Mouse (Mus musculus) heart, adult 10 weeks (tissue): ENCODE measurements around the gene Gbp6. TPM values are rescaled to one million over a fixed set of nuclear protein-coding genes. Genes with fewer than 3 reads are reported as not detected.

Source experiments
- polyA plus RNA-seq: library from polyadenylated mRNA; stranded (reverse); fragments of 350-450 nt; fragmentation: Illumina TruSeq; extraction: RNeasy Lipid Tissue Mini Kit (QIAGEN cat#74804); gene quantifications from one replicate; pipeline ENCODE4 v1.2.3, GENCODE M21; 2014; ENCODE audit warnings: low read depth, low replicate concordance

The Gbp6 gene
- 37.8 TPM for polyA plus RNA-seq

GRCm38 (mm10) chr5:105293226-105294165 lies at the start of gene Gbp6, which contains the start of gene Gm43302:
TSS of gene Gbp6 (minus strand) at chr5:105293698.
TSS of gene Gm43302 (minus strand) at chr5:105293695.

DNA sequence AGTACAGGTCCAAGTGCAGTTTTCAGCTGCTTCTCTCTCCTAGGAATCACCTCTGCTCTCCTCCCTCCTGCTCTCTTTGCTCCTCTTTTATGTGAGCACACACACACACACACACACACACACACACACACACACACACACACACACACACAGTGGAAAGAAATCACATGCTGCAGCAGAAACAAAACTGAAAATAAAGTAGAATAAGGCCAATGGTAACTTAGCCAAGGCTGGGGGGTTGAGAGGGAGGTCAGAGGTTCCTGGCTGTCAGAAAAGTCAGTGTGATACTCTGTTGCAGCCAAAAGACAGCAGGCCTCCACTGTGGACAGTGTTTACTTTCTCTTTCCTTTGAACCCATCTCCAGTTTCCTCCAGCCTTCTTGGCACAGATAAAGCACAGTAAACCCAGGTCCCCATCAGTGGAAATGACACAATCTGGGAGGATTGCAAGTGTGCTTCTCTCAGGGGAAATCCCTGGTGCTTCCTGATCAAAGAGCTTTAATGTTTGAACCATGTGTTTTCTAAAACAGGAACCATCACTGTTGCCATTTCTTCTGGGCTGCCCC lies 53.9 kb downstream of the Gbp6 start, which contains the start of gene Gbp10:
Gene Gbp10, minus strand, starts transcription at position 51 of the 565 bp plus-strand sequence.

Other genes starting within 250 kb of the Gbp6 start
- gene Gbp9, start 154.2 kb downstream of the Gbp6 start, polyA plus RNA-seq = 13.1 TPM
- 0.81 TPM for gene Gbp8, start 154.2 kb downstream of the Gbp6 start, polyA plus RNA-seq
- gene Gbp4, start 154.1 kb downstream of the Gbp6 start, polyA plus RNA-seq = 10.7 TPM
- gene Gbp10, start 54.2 kb downstream of the Gbp6 start, polyA plus RNA-seq = 1.7 TPM
- 0.94 TPM for gene Gm43302, start within 50 bp of the Gbp6 start, polyA plus RNA-seq
- gene Lrrc8b, start 122.1 kb upstream of the Gbp6 start, polyA plus RNA-seq = 2.2 TPM
- 10.8 TPM for gene Lrrc8c, start 225.7 kb upstream of the Gbp6 start, polyA plus RNA-seq